Mouse (Mus musculus) right cerebral cortex, postnatal 25 days (tissue): ENCODE results near the gene Atp6v1g1.

Experiments
- DNase-seq: peaks from one replicate; pipeline ENCODE4 v3.0.0; 2022

Gene Atp6v1g1

GRCm38 (mm10) chr4:63585216-63585615 lies 40.6 kb downstream of the Atp6v1g1 start:
- DNase-seq: no peak

DNA sequence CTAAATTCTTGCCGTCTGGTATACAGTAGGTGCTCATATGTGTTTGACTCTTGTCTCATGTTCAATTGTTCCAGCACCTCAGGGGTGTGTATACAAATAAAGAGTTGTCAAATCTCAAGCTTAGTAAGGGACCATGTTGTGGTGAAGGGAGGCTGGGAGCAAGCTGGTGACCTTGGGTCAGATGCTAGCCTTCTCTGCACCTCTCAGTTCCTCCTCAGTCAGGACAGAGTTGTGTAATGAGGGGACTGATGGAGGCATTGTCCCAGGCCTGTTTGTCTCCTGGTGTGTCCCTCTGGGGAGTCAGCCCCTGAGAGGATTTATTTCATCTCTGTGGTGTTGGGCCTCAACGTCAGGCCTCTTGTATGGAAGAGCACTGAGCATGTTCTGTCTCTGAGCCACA lies 41.7 kb downstream of the Atp6v1g1 start:
- no peak for DNase-seq

GRCm38 (mm10) chr4:63589987-63590386 lies 45.4 kb downstream of the Atp6v1g1 start:
- DNase-seq: no peak

- no peak for DNase-seq
These were observed 46.0 kb downstream of the Atp6v1g1 start for GRCm38 (mm10) chr4:63590538-63590937.

DNA sequence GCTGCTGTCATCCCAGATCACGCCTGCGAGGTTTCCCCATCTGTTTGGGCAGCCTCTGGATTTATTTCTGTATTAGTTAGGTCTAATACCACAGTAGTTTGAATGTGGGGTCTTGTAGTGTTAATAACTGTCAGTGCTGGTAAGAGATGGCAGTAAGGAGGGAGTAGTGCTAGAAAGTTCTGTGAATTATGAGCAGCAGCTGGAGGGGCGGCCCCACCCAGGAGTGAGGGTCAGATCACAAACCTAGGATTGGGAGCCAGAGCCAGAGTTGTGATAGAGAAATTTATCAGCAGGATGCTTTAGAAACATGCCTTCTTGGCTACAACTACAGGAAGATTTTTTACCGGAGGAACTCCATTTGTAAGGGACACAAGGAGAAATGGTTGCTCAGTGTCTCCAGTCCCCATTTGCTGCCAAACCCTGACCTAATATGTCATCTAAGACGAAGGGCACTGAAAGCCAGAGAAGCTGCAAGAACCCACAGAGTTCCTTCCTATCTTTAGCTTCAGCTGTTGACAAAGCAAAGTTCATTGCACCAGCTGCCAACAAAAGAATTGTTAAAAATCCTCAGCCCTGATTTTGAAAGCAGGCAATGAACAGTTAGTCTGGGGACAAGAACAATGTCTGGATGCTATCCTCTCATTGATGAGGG lies 50.0 kb downstream of the Atp6v1g1 start:
- DNase-seq: no peak

- DNase-seq: no peak
These were observed 50.7 kb downstream of the Atp6v1g1 start for GRCm38 (mm10) chr4:63595259-63595658.

GRCm38 (mm10) chr4:63596010-63596409 lies 51.4 kb downstream of the Atp6v1g1 start:
- no peak for DNase-seq
